In genomic region chr4:107063214-107063613, GRCm38 (mm10) we compare ENCODE assay signal across 48 mouse cellular contexts. TPM values are rescaled to one million over a fixed set of nuclear protein-coding genes. Genes with fewer than 3 reads are reported as not detected.
"Had no signal": no experiment of that assay in that cellular context is flagged by ENCODE, and none has a peak within 500 bp of the region (broad histone marks: within the 10 kb centered on the region; RNA-seq: fewer than 3 reads in every experiment).

No protein-coding gene starts in this region.

- H3K4me3 ChIP-seq: heart, embryonic 12.5 days; heart, embryonic 13.5 days; heart, embryonic 15.5 days; hindbrain, embryonic 10.5 days; hindbrain, embryonic 12.5 days; hindbrain, embryonic 13.5 days; hindbrain, embryonic 15.5 days; intestine, embryonic 15.5 days; kidney, embryonic 15.5 days; layer of hippocampus, adult 2 months; left cerebral cortex, adult 2 months had no signal

- H3K9ac ChIP-seq: heart, embryonic 12.5 days; heart, embryonic 13.5 days; heart, embryonic 15.5 days; hindbrain, embryonic 12.5 days; hindbrain, embryonic 13.5 days; hindbrain, embryonic 14.5 days; hindbrain, embryonic 15.5 days; intestine, embryonic 15.5 days; kidney, embryonic 15.5 days had no signal

- H3K27me3 ChIP-seq: heart, embryonic 12.5 days; heart, embryonic 13.5 days; heart, embryonic 15.5 days; hindbrain, embryonic 12.5 days; hindbrain, embryonic 13.5 days; hindbrain, embryonic 15.5 days; intestine, embryonic 15.5 days; kidney, embryonic 15.5 days had no signal

- H3K27ac ChIP-seq: heart, embryonic 13.5 days; heart, embryonic 15.5 days; hindbrain, embryonic 10.5 days; hindbrain, embryonic 12.5 days; hindbrain, embryonic 13.5 days; hindbrain, embryonic 14.5 days; hindbrain, embryonic 15.5 days; hindbrain, postnatal 0 days; intestine, embryonic 15.5 days; kidney, embryonic 15.5 days; kidney, postnatal 0 days; layer of hippocampus, adult 2 months; left cerebral cortex, adult 2 months had no signal

- ATAC-seq: hindbrain, embryonic 16.5 days; hindbrain, postnatal 0 days; inflammation-experienced regulatory T-cells, adult 6 months; intestine, embryonic 15.5 days; intestine, embryonic 16.5 days; intestine, postnatal 0 days had no signal

- DNase-seq: heart, postnatal 10 days; heart, postnatal 14 days; heart, postnatal 36 days; heart, postnatal 4 days; kidney, adult 11 months; kidney, adult 18-20 months; kidney, adult 2 months; kidney, adult 8-10 months; kidney, adult 9 months; kidney, postnatal 10 days; kidney, postnatal 14 days; kidney, postnatal 25 days; kidney, postnatal 36 days; kidney, postnatal 4 days; layer of hippocampus, adult 9-11 months; layer of hippocampus, postnatal 36 days had no signal

- H3K4me2 ChIP-seq: heart, embryonic 12.5 days; heart, embryonic 13.5 days; heart, embryonic 15.5 days; hindbrain, embryonic 12.5 days; hindbrain, embryonic 13.5 days; hindbrain, embryonic 14.5 days; hindbrain, embryonic 15.5 days; intestine, embryonic 15.5 days; kidney, embryonic 15.5 days had no signal

- H3K9me3 ChIP-seq: heart, embryonic 12.5 days; heart, embryonic 13.5 days; heart, embryonic 15.5 days; hindbrain, embryonic 10.5 days; hindbrain, embryonic 12.5 days; hindbrain, embryonic 13.5 days; hindbrain, embryonic 15.5 days; intestine, embryonic 15.5 days; kidney, embryonic 15.5 days had no signal

RNA-seq across cellular contexts. Expression of gene Cdcp2, which starts 33.5 kb away (rescaled TPM):
- total RNA-seq: heart, postnatal 10 days; heart, postnatal 14 days; heart, postnatal 25 days; heart, postnatal 36 days; heart, postnatal 4 days; hematopoietic stem cell, adult 5-6 weeks; layer of hippocampus, adult 18-20 months; layer of hippocampus, adult 2 months; layer of hippocampus, adult 8-10 months; layer of hippocampus, postnatal 10 days; layer of hippocampus, postnatal 14 days; layer of hippocampus, postnatal 25 days; layer of hippocampus, postnatal 36 days; left cerebral cortex, adult 18-20 months; left cerebral cortex, adult 2 months; left cerebral cortex, postnatal 10 days had no signal
- polyA plus RNA-seq: heart, embryonic 12.5 days; heart, embryonic 13.5 days; heart, embryonic 14.5 days; heart, embryonic 15.5 days; heart, embryonic 16.5 days; heart, postnatal 0 days; hindbrain, embryonic 14.5 days; inflammation-experienced regulatory T-cells, adult 6 months; intestine, embryonic 14.5 days; intestine, embryonic 15.5 days; intestine, embryonic 16.5 days; intestine, postnatal 0 days; kidney, adult 2 months; large intestine, adult 2 months had no signal
